Mouse (Mus musculus) lung, postnatal 0 days (tissue): ENCODE measurements around the gene Slc34a1. TPM values are rescaled to one million over a fixed set of nuclear protein-coding genes. Genes with fewer than 3 reads are reported as not detected.
A peak's percentile ranks its signal among the peaks of the same experiment; 100 is the strongest.
"Not testable (repeated sequence)": the region's sequence is repeated elsewhere in the genome, so short reads cannot be mapped to it uniquely, and the experiment has no call there.

Source experiments
- ATAC-seq: fragments of 200-750 bp; cut with Nextera tagmentation; 2 replicates; pipeline ENCODE4 v1.8.0; 2017; ENCODE audit warnings: moderate library complexity
- DNase-seq: peaks from one replicate; pipeline ENCODE4 v3.0.0-alpha.2; 2016; ENCODE audit warnings: low spot score
- H3K27ac ChIP-seq: fragments of 300-500 bp; sonication (generic); 2 replicates; pipeline ENCODE4 v1.5.1; 2014; ENCODE audit warnings: antibody characterized with exemption, mild to moderate bottlenecking, low read length, mixed read lengths
- H3K27me3 ChIP-seq: fragments of 300-500 bp; sonication (generic); replicated peaks from 2 replicates; pipeline ENCODE4 v1.6.1; 2014; ENCODE audit warnings: low read length, mixed read lengths; ENCODE audit not compliant: insufficient read depth
- H3K36me3 ChIP-seq: fragments of 300-500 bp; sonication (generic); 2 replicates; pipeline ENCODE4 v1.6.1; 2014; ENCODE audit warnings: low read length, mixed read lengths; ENCODE audit not compliant: insufficient read depth
- H3K4me1 ChIP-seq: fragments of 300-500 bp; sonication (generic); 2 replicates; pipeline ENCODE4 v1.6.1; 2014; ENCODE audit warnings: antibody characterized with exemption, low read depth, low read length, mixed read lengths; ENCODE audit not compliant: insufficient read depth
- H3K4me2 ChIP-seq: fragments of 300-500 bp; sonication (generic); replicated peaks from 2 replicates; pipeline ENCODE4 v1.6.1; 2014; ENCODE audit warnings: low read depth, mild to moderate bottlenecking, low read length, moderate library complexity, mixed read lengths
- H3K4me3 ChIP-seq: fragments of 300-500 bp; sonication (generic); 2 replicates; pipeline ENCODE4 v1.5.1; 2014; ENCODE audit warnings: low read depth, low read length
- H3K9ac ChIP-seq: fragments of 300-500 bp; sonication (generic); replicated peaks from 2 replicates; pipeline ENCODE4 v1.6.1; 2014; ENCODE audit warnings: low read depth, mild to moderate bottlenecking
- H3K9me3 ChIP-seq: fragments of 300-500 bp; sonication (generic); 2 replicates; pipeline ENCODE4 v1.6.1; 2016; ENCODE audit warnings: low read length, mixed read lengths
- CTCF ChIP-seq: IDR thresholded peaks from 2 replicates; pipeline ENCODE4 v1.5.1; 2016; ENCODE audit warnings: antibody characterized with exemption, mild to moderate bottlenecking
- EP300 ChIP-seq: IDR thresholded peaks from 2 replicates; pipeline ENCODE4 v1.6.1; 2016; ENCODE audit warnings: antibody characterized with exemption, mild to moderate bottlenecking, control low read depth
- WGBS: fragments of 180-500 bp; shearing (Covaris S2); extraction: QIAGEN DNeasy Blood & Tissue Kit; methylation state at CpG from one replicate; pipeline ENCODE4 v1.1.7; 2014; 5-methylcytosine and 5-hydroxymethylcytosine counted together
- polyA plus RNA-seq: library from polyadenylated mRNA; unstranded; fragments of >200 nt; fragmentation: Nextera tagmentation; extraction: Ambion mirVana; gene quantifications from 2 replicates; pipeline ENCODE4 v1.2.1, GENCODE M21; 2015

Gene Slc34a1
- polyA plus RNA-seq, 1 experiment from 2014 or later, result not detected

GRCm38 (mm10) chr13:55430566-55430965 lies 32.6 kb downstream of the Slc34a1 start:
- TF ChIP-seq EP300 (no peak), CTCF (no peak)
- no peaks in the 10 kb centered on the region for H3K27me3 ChIP-seq
- DNase-seq, result no peak
- H3K9me3 ChIP-seq, result 0 out of 2 replicates have a peak, but pooled peaks cover 3% of the 10 kb centered on the region
- no peak overlapping the region for H3K4me3 ChIP-seq
- H3K4me1 ChIP-seq, result no peaks in the 10 kb centered on the region
- 75% methylated on average over 2 of the region's 2 CpGs for WGBS
- no peak overlapping the region for H3K4me2 ChIP-seq
- no peaks in the 10 kb centered on the region for H3K36me3 ChIP-seq
- no peak overlapping the region for H3K27ac ChIP-seq
- H3K9ac ChIP-seq, result no peak overlapping the region
- ATAC-seq, result no peak

DNA sequence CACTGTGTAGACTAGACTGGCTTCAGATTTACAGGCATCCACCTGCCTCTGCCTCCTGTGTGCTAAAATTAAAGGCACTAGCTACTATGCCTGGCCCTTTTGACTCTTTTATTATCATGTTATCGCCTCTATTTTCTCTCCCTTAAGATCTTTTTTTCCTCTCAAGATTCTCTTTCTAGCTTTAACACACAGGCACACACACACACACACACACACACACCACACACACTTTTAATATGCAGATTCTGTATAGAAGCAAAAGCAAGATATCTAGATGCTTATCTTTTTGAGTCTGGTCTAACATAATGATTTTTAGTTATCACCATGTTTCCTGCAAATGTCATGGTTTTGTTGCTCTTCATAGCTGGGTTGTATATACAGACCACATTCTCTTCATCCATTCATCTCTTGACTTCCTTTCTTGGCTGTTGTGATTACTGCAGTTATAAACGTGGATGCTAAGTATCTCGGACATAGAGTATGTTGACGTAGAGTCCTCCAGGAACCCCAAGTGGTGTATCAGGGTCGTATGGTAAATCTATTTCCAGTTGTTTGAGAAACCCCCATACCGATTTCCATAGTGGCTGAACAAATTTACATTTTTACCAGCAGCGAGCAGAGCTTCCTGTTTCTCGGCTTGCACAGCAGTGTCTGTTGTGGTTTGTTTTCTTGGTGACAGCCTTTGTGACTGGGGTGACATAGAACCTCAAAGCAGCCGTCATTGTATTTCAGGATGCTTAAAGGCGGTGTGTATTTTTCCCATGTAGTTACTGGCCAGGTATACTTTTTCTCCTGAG lies 34.1 kb downstream of the Slc34a1 start:
- H3K9me3 ChIP-seq, result 0 out of 2 replicates have a peak, but pooled peaks cover 3% of the 10 kb centered on the region
- no peaks in the 10 kb centered on the region for H3K36me3 ChIP-seq
- no peaks in the 10 kb centered on the region for H3K4me1 ChIP-seq
- DNase-seq (no peak), ATAC-seq (no peak)
- no peak overlapping the region for H3K27ac ChIP-seq
- no peak overlapping the region for H3K9ac ChIP-seq
- WGBS, result 50% methylated on average over 10 of the region's 10 CpGs
- no peak for TF ChIP-seq EP300
- no peak for TF ChIP-seq CTCF
- no peak overlapping the region for H3K4me2 ChIP-seq
- H3K27me3 ChIP-seq, result no peaks in the 10 kb centered on the region
- no peak overlapping the region for H3K4me3 ChIP-seq

- DNase-seq, H3K9me3 ChIP-seq, ATAC-seq, H3K4me2 ChIP-seq, H3K4me1 ChIP-seq, H3K27ac ChIP-seq, H3K27me3 ChIP-seq, H3K4me3 ChIP-seq, H3K36me3 ChIP-seq, H3K9ac ChIP-seq: not testable (repeated sequence)
- 72% methylated on average over 14 of the region's 15 CpGs for WGBS
These were observed 39.2 kb downstream of the Slc34a1 start for GRCm38 (mm10) chr13:55437111-55437629.

DNA sequence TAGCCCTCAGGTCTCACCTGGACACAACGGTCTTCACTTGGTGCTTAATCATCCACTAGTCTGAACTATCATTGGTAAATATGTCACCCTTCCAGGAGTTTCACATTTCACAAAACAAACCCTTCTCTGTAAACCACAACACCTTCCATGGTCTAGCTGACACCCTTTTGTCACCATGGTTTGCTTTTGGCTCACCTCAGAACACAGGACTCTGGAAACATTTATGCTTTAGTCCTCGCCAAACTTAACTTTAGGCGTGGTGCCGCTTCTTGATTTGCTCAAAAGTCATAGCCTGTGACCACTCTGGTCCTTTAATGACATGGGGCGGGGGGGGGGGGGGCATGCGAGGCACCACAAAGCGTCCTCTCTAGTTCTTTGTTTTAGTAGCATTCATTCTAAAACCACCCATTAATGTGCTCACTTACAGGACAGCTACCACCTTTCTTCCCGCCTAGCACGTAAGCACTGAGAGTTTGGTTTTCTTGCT lies 45.9 kb downstream of the Slc34a1 start:
- Histone ChIP-seq H3K9me3 (no peaks in the 10 kb centered on the region), H3K9ac (no peak overlapping the region), H3K4me2 (peak overlapping the region; percentile 61), H3K4me1 (peaks cover 10% of the 10 kb centered on the region; the same call in 1 of the 2 replicates), H3K36me3 (no peaks in the 10 kb centered on the region), H3K27me3 (no peaks in the 10 kb centered on the region), H3K27ac (peak overlapping the region; percentile 95; the same call in 1 of the 2 replicates), H3K4me3 (peak overlapping the region; percentile 70)
- ATAC-seq (no peak), DNase-seq (no peak)
- TF ChIP-seq CTCF (no peak), EP300 (no peak)
- 30% methylated on average over 9 of the region's 9 CpGs for WGBS

DNA sequence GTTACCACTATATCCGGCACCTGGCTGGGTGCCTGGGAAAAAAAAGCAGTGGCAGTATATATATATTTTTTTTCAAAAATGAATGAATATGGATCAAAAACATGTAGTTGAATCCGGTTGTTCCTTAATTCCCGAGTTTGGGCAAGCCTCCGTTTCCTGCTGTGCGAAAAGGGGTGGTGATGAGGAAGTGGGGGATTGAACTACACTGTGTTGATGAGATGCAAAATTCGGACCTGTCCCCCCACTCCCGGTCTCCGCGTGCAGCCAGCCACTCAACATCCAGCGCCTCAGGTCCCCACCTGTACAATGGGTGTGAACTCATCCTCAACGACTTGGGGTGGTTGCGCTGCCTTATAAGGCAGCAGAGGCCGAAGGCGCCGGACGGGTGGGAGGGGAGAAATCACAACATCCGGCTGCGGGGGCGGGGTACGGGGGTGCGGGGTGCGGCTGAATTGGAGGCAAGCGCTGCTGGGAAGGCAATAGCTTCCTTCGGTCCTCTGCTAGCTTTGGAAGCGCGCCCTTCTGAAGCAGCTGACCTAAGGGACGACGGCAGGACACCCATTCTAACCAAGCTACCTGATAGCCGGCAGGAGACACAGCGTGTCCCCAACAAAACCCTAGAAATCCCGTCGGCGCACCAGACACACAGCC lies 46.4 kb downstream of the Slc34a1 start:
- WGBS, result 5% methylated on average over 24 of the region's 33 CpGs
- Histone ChIP-seq H3K4me3 (peak overlapping the region; percentile 70), H3K27me3 (no peaks in the 10 kb centered on the region), H3K27ac (peak overlapping the region; percentile 95), H3K36me3 (no peaks in the 10 kb centered on the region), H3K4me1 (peaks cover 10% of the 10 kb centered on the region; the same call in 1 of the 2 replicates), H3K9me3 (no peaks in the 10 kb centered on the region), H3K9ac (no peak overlapping the region), H3K4me2 (peak overlapping the region; percentile 61)
- ATAC-seq (peak; percentile 75), DNase-seq (peak; percentile 90)
- no peak for TF ChIP-seq CTCF
- TF ChIP-seq EP300, result 0 out of 2 replicates have a peak, but pooled peaks have one; percentile 40

DNA sequence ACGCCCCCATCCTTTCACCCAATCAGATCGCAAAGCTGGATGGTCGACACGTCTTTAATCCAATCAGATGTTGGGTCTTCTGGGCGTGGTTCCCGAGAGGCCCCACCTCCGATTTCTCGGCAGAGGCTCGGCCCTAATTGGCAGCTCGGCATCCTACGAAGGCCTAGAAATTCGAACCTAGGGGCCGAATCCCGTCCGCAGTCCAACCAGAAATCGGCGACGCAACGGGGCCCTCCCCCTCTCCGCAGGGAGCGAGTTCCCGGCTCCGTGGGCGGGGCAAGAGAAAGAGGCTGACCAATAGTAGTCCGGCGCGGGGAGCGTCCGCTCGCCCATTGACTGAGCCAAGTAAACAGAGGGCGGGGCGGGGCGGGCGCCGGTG lies 46.9 kb downstream of the Slc34a1 start, which contains the start of gene Grk6:
Grk6 (plus strand) TSS at position 136 of the 379 bp plus-strand sequence.
- peak; percentile 100 for DNase-seq
- Histone ChIP-seq H3K27me3 (no peaks in the 10 kb centered on the region), H3K4me1 (peaks cover 10% of the 10 kb centered on the region; the same call in 1 of the 2 replicates), H3K27ac (peak within 1 kb of the TSS; percentile 95), H3K9ac (peak within 1 kb of the TSS; percentile 84), H3K36me3 (no peaks in the 10 kb centered on the region), H3K4me3 (peak within 1 kb of the TSS; percentile 70), H3K9me3 (no peaks in the 10 kb centered on the region), H3K4me2 (peak within 1 kb of the TSS; percentile 90)
- TF ChIP-seq CTCF (no peak), EP300 (no peak)
- WGBS, result under 1% methylated on average over 31 of the region's 35 CpGs
- ATAC-seq, result peak; percentile 96
